Mouse (Mus musculus) stomach, embryonic 16.5 days (tissue): ENCODE measurements around the gene 1190005I06Rik. TPM values are rescaled to one million over a fixed set of nuclear protein-coding genes. Genes with fewer than 3 reads are reported as not detected.

Experiments used
- ATAC-seq: fragments of 200-750 bp; cut with Nextera tagmentation; 2 replicates; pipeline ENCODE4 v1.8.0; 2017; ENCODE audit warnings: moderate number of reproducible peaks, moderate TSS enrichment; ENCODE audit not compliant: insufficient read depth, low FRiP score
- H3K27ac ChIP-seq: fragments of 300-500 bp; sonication (generic); 2 replicates; pipeline ENCODE4 v1.5.1; 2014; ENCODE audit warnings: low read length
- H3K27me3 ChIP-seq: fragments of 300-500 bp; sonication (generic); 2 replicates; pipeline ENCODE4 v1.6.1; 2014; ENCODE audit warnings: low read length, control low read depth, mixed read lengths; ENCODE audit not compliant: control insufficient read depth, insufficient read depth
- H3K36me3 ChIP-seq: fragments of 300-500 bp; sonication (generic); 2 replicates; pipeline ENCODE4 v1.6.1; 2014; ENCODE audit warnings: low read length; ENCODE audit not compliant: control insufficient read depth, insufficient read depth
- H3K4me1 ChIP-seq: fragments of 300-500 bp; sonication (generic); 2 replicates; pipeline ENCODE4 v1.6.1; 2014; ENCODE audit warnings: low read length, control low read depth, mixed read lengths; ENCODE audit not compliant: control insufficient read depth, insufficient read depth
- H3K4me2 ChIP-seq: fragments of 300-500 bp; sonication (generic); 2 replicates; pipeline ENCODE4 v1.6.1; 2014; ENCODE audit warnings: low read depth, low read length, mixed read lengths
- H3K4me3 ChIP-seq: fragments of 300-500 bp; sonication (generic); replicated peaks from 2 replicates; pipeline ENCODE4 v1.5.1; 2014; ENCODE audit warnings: mild to moderate bottlenecking, low read length
- H3K9ac ChIP-seq: fragments of 300-500 bp; sonication (generic); 2 replicates; pipeline ENCODE4 v1.6.1; 2014; ENCODE audit warnings: low read length
- H3K9me3 ChIP-seq: fragments of 300-500 bp; sonication (generic); replicated peaks from 2 replicates; pipeline ENCODE4 v1.6.1; 2016; ENCODE audit warnings: low read length, control low read depth; ENCODE audit not compliant: control insufficient read depth
- WGBS: fragments of 180-500 bp; shearing (Covaris S2); extraction: QIAGEN DNeasy Blood & Tissue Kit; methylation state at CpG from one replicate; pipeline ENCODE4 v1.1.7; 2014; 5-methylcytosine and 5-hydroxymethylcytosine counted together
- polyA plus RNA-seq: library from polyadenylated mRNA; unstranded; fragments of >200 nt; fragmentation: Nextera tagmentation; extraction: Ambion mirVana; gene quantifications from 2 replicates; pipeline ENCODE4 v1.2.1, GENCODE M21; 2015

Gene 1190005I06Rik
- polyA plus RNA-seq, 1 experiment from 2014 or later = 3.4 TPM

DNA sequence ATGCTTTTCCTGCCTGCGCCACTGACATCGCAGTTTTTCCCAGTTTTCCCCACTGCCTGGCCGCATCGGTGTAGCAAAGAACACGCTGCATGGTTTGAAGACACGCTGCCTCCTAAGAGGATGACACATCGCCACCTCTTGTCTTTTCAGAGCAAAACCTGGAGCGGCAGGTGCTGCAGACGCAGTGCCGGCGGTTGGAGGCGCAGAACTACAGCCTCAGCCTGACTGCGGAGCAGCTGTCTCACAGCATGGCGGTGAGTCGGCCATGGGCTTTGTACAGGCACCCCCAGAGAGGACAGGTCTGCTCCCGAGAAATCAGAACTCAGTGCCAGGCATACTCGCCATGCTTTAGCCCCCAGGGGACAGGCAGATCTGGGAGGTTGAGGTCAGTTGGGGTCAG lies 69.6 kb downstream of the 1190005I06Rik start:
- ATAC-seq = no peak
- Histone ChIP-seq H3K27ac (no peak overlapping the region), H3K4me1 (no peaks in the 10 kb centered on the region), H3K27me3 (no peaks in the 10 kb centered on the region), H3K9me3 (no peaks in the 10 kb centered on the region), H3K9ac (no peak overlapping the region), H3K4me2 (no peak overlapping the region), H3K36me3 (peaks cover 55% of the 10 kb centered on the region), H3K4me3 (no peak overlapping the region)
- WGBS = 92% methylated on average over 17 of the region's 17 CpGs

DNA sequence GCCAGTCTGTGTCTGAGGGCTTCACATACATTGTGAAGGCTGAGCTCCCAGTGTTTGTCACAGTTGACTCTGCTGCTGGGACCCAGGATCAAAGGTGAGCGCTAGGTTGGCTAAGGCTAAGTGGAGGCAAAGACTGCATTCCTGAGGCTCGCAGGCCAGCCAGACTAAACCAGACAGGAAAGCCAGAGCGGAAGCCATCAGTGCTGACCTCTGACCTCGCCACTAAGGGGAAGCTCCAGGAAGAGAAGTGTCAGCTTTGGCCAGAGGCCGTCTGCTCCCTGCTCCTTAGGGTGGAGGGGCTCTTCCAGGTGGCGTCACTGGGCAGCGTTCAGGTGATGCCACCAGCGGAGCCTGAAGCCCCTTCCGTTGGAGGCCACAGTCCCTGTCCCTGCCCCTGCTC lies 71.6 kb downstream of the 1190005I06Rik start:
- Histone ChIP-seq H3K27me3 (no peaks in the 10 kb centered on the region), H3K9ac (no peak overlapping the region), H3K27ac (no peak overlapping the region), H3K4me3 (no peak overlapping the region), H3K36me3 (peaks cover 51% of the 10 kb centered on the region), H3K4me2 (no peak overlapping the region), H3K9me3 (no peaks in the 10 kb centered on the region), H3K4me1 (no peaks in the 10 kb centered on the region)
- 63% methylated on average over 9 of the region's 9 CpGs for WGBS
- ATAC-seq = no peak

DNA sequence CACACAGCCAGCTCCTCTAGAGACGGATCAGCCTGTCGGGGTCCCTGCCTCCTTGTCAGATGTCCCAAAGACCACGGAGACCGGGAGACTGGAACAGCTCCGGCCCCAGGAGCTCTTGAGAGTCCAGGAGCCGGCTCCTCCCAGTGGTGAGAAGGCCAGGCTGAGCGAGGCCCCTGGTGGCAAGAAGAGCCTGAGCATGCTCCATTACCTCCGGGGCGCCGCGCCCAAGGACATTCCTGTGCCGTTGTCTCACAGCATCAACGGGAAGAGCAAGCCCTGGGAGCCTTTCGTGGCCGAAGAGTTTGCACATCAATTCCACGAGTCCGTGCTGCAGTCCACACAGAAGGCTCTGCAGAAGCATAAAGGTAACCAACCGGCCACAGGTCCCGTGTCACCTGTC lies 72.5 kb downstream of the 1190005I06Rik start:
- H3K9me3 ChIP-seq = no peaks in the 10 kb centered on the region
- H3K27me3 ChIP-seq = no peaks in the 10 kb centered on the region
- H3K4me3 ChIP-seq = no peak overlapping the region
- no peak overlapping the region for H3K4me2 ChIP-seq
- no peak overlapping the region for H3K9ac ChIP-seq
- no peak for ATAC-seq
- WGBS = 71% methylated on average over 19 of the region's 19 CpGs
- H3K36me3 ChIP-seq = peaks cover 47% of the 10 kb centered on the region
- no peaks in the 10 kb centered on the region for H3K4me1 ChIP-seq
- no peak overlapping the region for H3K27ac ChIP-seq

DNA sequence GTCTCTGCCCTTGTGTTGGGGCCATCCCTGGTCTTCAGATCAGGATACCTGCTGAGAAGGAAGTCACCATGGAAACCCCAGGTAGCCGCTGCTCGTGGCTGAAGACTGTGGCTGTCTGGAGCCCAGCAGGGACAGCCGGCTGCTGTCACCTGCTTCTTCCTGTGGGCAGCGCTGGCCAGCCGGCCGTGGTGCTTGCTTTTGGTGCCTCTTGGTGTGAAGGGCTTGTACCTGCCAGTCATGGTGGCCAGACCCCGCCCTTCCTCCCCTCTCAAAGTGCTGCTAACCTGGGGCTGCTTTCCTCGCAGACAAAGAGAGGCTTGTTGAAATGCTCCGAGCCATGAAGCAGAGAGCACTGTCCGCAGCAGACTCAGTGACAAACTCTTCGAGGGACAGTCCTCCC lies 73.6 kb downstream of the 1190005I06Rik start:
- no peak overlapping the region for H3K27ac ChIP-seq
- no peak overlapping the region for H3K9ac ChIP-seq
- peaks cover 48% of the 10 kb centered on the region for H3K36me3 ChIP-seq
- WGBS = 81% methylated on average over 11 of the region's 11 CpGs
- H3K4me2 ChIP-seq = no peak overlapping the region
- no peaks in the 10 kb centered on the region for H3K27me3 ChIP-seq
- no peak overlapping the region for H3K4me3 ChIP-seq
- H3K4me1 ChIP-seq = no peaks in the 10 kb centered on the region
- H3K9me3 ChIP-seq = no peaks in the 10 kb centered on the region
- no peak for ATAC-seq

DNA sequence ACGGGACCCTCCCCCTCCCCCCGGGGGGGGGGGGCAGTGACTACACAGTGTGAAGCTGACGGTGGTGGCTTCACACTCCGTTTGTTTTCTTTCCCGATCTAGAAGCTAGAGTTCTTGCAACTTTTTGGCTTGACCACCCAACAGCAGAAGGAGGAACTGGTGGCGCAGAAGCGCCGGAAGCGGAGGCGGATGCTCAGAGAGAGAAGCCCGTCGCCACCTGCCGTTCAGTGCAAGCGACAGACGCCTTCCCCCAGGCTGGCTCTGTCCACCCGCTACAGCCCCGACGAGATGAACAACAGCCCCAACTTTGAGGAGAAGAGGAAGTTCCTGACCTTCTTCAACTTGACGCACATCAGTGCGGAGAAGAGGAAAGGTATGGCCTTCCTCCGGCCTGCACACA lies 74.9 kb downstream of the 1190005I06Rik start:
- no peak overlapping the region for H3K4me3 ChIP-seq
- H3K4me2 ChIP-seq = no peak overlapping the region
- ATAC-seq = no peak
- WGBS = 88% methylated on average over 21 of the region's 21 CpGs
- H3K27ac ChIP-seq = no peak overlapping the region
- no peak overlapping the region for H3K9ac ChIP-seq
- no peaks in the 10 kb centered on the region for H3K27me3 ChIP-seq
- H3K4me1 ChIP-seq = no peaks in the 10 kb centered on the region
- no peaks in the 10 kb centered on the region for H3K9me3 ChIP-seq
- H3K36me3 ChIP-seq = peaks cover 49% of the 10 kb centered on the region

DNA sequence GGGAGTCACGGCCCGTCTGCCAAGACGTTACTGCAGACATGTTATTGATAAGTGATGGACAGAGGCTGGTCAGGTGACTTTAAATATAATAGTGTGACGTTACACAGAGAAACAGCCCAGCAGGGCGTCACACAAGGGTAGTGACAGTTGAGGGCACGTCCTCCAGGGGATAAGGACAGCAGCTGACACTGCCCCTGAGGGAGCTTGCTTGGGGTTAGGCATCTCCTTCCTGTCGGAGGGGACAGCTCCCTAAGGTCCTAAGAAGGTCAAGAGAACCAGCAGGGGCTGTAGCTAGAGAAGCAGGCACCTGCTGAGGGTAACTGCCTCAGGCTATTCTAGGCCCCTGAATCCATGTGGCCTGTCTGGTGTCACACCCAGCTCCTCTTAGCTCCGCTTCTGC lies 75.9 kb downstream of the 1190005I06Rik start:
- Histone ChIP-seq H3K9me3 (no peaks in the 10 kb centered on the region), H3K4me1 (no peaks in the 10 kb centered on the region), H3K36me3 (peaks cover 49% of the 10 kb centered on the region), H3K4me3 (no peak overlapping the region), H3K27ac (no peak overlapping the region), H3K4me2 (no peak overlapping the region), H3K9ac (no peak overlapping the region), H3K27me3 (no peaks in the 10 kb centered on the region)
- no peak for ATAC-seq
- 88% methylated on average over 8 of the region's 8 CpGs for WGBS

DNA sequence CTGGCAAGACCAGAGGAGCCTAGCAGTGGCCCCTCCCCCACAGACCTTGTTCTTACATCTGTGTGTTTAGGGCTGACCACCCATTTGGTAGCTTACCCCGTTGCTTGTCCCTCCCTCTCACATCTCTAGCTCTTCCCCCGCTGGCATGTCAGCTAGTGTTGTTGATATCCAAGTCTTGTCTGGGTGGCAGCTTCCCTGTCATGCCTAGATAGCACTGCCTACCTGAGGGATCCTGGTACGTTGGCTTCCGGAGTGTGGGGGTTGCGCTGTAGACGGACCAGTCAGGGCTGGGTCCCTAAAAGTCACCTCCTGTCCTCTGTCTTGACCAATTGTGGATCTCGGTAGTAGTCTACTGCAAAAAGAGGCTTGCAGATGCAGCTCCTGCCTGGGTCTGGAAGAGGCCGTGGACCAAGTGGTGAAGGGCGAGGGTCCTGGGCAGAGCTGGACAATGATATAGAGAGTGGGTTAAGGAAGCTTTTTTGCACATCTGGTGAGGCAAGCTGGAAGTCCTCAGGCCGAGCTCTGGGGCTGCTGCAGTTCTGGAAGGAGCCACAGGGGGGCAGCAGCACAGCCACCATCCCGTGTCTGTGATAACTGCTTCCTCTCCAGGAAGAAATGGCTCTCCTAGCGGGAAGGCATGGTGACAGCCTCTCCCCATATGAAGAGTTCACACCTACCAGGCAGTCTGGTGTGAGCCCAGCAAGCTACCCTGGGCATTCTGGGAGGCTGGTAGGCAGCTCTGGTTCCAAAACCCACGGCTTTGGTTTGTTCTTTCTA lies 77.3 kb downstream of the 1190005I06Rik start:
- no peaks in the 10 kb centered on the region for H3K9me3 ChIP-seq
- no peak overlapping the region for H3K4me3 ChIP-seq
- H3K9ac ChIP-seq = no peak overlapping the region
- no peaks in the 10 kb centered on the region for H3K27me3 ChIP-seq
- ATAC-seq = no peak
- peaks cover 53% of the 10 kb centered on the region for H3K36me3 ChIP-seq
- peaks cover 6% of the 10 kb centered on the region for H3K4me1 ChIP-seq
- 58% methylated on average over 13 of the region's 13 CpGs for WGBS
- H3K27ac ChIP-seq = no peak overlapping the region
- no peak overlapping the region for H3K4me2 ChIP-seq

DNA sequence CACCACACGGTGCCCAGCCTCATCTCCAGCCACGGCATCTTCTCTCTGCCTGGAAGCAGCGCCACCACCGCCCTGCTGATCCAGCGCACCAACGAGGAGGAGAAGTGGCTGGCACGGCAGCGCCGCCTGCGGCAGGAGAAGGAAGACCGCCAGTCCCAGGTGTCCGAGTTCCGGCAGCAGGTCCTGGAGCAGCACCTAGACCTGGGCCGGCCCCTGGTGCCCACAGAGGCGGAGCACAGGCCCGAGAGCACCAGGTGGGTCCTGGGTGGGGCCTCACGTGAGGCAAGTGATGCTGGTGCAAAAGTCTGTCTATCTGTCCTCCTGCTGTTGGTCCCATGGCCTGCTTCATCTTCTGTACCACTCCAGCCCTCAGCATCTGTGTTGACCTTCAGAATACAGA lies 78.3 kb downstream of the 1190005I06Rik start:
- no peak overlapping the region for H3K4me2 ChIP-seq
- H3K36me3 ChIP-seq = peaks cover 48% of the 10 kb centered on the region
- ATAC-seq = no peak
- no peaks in the 10 kb centered on the region for H3K9me3 ChIP-seq
- no peak overlapping the region for H3K9ac ChIP-seq
- H3K4me1 ChIP-seq = peaks cover 13% of the 10 kb centered on the region
- 92% methylated on average over 17 of the region's 17 CpGs for WGBS
- no peak overlapping the region for H3K27ac ChIP-seq
- H3K4me3 ChIP-seq = no peak overlapping the region
- no peaks in the 10 kb centered on the region for H3K27me3 ChIP-seq

DNA sequence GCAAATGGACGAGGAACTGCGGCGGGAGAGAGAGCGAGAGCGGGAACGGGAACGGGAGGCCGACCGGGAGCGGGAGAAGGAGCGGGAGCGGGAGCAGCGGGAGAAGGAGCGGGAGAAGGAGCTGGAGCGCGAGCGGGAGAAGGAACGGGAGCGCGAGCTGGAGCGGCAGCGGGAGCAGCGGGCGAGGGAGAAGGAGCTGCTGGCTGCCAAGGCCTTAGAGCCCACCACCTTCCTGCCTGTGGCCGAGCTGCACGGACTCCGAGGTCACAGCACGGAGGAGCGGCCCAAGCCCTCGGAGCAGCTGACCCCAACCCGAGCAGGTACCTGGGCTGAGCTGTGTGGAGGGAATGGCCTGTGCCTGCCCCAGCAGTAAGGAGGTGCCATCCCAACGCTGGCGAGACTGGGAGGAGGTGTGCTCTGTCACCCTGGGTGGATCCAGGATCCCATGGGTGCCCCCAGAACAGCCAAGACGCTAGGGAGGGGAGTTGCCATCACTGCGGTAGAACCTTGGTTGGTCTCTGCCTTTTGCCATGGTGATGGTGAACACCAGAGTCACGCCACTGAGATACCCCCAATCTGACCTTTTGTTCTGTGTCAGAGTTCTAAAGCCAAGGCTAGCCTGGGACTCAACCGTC lies 79.2 kb downstream of the 1190005I06Rik start:
- Histone ChIP-seq H3K9me3 (no peaks in the 10 kb centered on the region), H3K9ac (no peak overlapping the region), H3K27ac (no peak overlapping the region), H3K4me2 (no peak overlapping the region), H3K4me1 (peaks cover 21% of the 10 kb centered on the region), H3K27me3 (no peaks in the 10 kb centered on the region), H3K36me3 (peaks cover 41% of the 10 kb centered on the region), H3K4me3 (no peak overlapping the region)
- 95% methylated on average over 37 of the region's 37 CpGs for WGBS
- no peak for ATAC-seq
